Mouse (Mus musculus) liver, postnatal 0 days (tissue): Measurements from ENCODE around the gene Cyb5r2. TPM values are rescaled to one million over a fixed set of nuclear protein-coding genes. Genes with fewer than 3 reads are reported as not detected.

Experiments used
- ATAC-seq: fragments of 200-750 bp; cut with Nextera tagmentation; 2 replicates; pipeline ENCODE4 v1.8.0; 2017; ENCODE audit warnings: mild to moderate bottlenecking, moderate library complexity
- DNase-seq: peaks from one replicate; pipeline ENCODE4 v3.0.0-alpha.2; 2016
- H3K27ac ChIP-seq: fragments of 300-500 bp; sonication (generic); 2 replicates; pipeline ENCODE4 v1.5.1; 2014; ENCODE audit warnings: antibody characterized with exemption, moderate library complexity, mild to moderate bottlenecking, low read depth
- H3K27me3 ChIP-seq: fragments of 300-500 bp; sonication (generic); 2 replicates; pipeline ENCODE4 v1.6.1; 2014; ENCODE audit warnings: low read length, control low read depth, mixed read lengths; ENCODE audit not compliant: insufficient read depth
- H3K36me3 ChIP-seq: fragments of 300-500 bp; sonication (generic); replicated peaks from 2 replicates; pipeline ENCODE4 v1.6.1; 2014; ENCODE audit warnings: mild to moderate bottlenecking, control low read depth, low read length, moderate library complexity, mixed read lengths; ENCODE audit not compliant: insufficient read depth
- H3K4me1 ChIP-seq: fragments of 300-500 bp; sonication (generic); 2 replicates; pipeline ENCODE4 v1.6.1; 2014; ENCODE audit warnings: antibody characterized with exemption, mild to moderate bottlenecking, control low read depth; ENCODE audit not compliant: insufficient read depth
- H3K4me2 ChIP-seq: fragments of 300-500 bp; sonication (generic); 2 replicates; pipeline ENCODE4 v1.6.1; 2014; ENCODE audit warnings: low read depth, mild to moderate bottlenecking, low read length, moderate library complexity, mixed read lengths
- H3K4me3 ChIP-seq: fragments of 300-500 bp; sonication (generic); 2 replicates; pipeline ENCODE4 v1.5.1; 2014; ENCODE audit warnings: low read depth, low read length
- H3K9ac ChIP-seq: fragments of 300-500 bp; sonication (generic); replicated peaks from 2 replicates; pipeline ENCODE4 v1.6.1; 2014; ENCODE audit warnings: mild to moderate bottlenecking, moderate library complexity
- H3K9me3 ChIP-seq: fragments of 300-500 bp; sonication (generic); 2 replicates; pipeline ENCODE4 v1.6.1; 2016; ENCODE audit warnings: mild to moderate bottlenecking, control low read depth, low read length, mixed read lengths
- CTCF ChIP-seq: sonication (generic); IDR thresholded peaks from 2 replicates; pipeline ENCODE4 v1.5.1; 2016; ENCODE audit warnings: antibody characterized with exemption, low read depth
- EP300 ChIP-seq: IDR thresholded peaks from 2 replicates; pipeline ENCODE4 v1.6.1; 2016; ENCODE audit warnings: antibody characterized with exemption, low read depth, mild to moderate bottlenecking
- WGBS: fragments of 180-500 bp; shearing (Covaris S2); extraction: QIAGEN DNeasy Blood & Tissue Kit; methylation state at CpG from one replicate; pipeline ENCODE4 v1.1.7; 2014; ENCODE audit not compliant: insufficient replicate concordance; 5-methylcytosine and 5-hydroxymethylcytosine counted together
- polyA plus RNA-seq: library from polyadenylated mRNA; unstranded; fragments of >200 nt; fragmentation: Nextera tagmentation; extraction: Ambion mirVana; gene quantifications from 2 replicates; pipeline ENCODE4 v1.2.1, GENCODE M21; 2015

Cyb5r2 gene
- polyA plus RNA-seq, 1 experiment from 2014 or later = 0.12 TPM

DNA sequence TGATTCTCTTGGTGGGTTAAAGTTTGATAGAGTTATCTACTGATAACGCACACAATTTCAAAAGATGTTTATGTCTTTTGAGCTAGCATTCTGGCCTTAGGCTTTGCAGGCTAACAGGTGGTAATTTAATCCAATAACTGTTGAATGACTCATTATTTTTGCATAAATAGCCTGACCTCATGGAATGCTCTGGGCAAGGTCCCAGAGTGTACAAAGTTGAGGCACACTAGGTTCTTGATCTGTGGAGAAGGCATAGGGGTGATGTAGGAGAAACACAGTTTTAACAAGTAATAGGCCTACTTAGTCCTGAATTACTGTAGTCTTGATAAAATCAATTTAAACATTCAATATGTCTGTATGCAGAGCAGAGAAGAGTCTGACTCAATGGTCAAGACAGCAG, 20.4 kb upstream of the Cyb5r2 start:
- H3K36me3 ChIP-seq = no peaks in the 10 kb centered on the region
- H3K4me2 ChIP-seq = no peak overlapping the region
- no peak for TF ChIP-seq EP300
- TF ChIP-seq CTCF = no peak
- no peak overlapping the region for H3K4me3 ChIP-seq
- 48% methylated on average over 1 of the region's 1 CpGs for WGBS
- DNase-seq (no peak), ATAC-seq (no peak)
- H3K27me3 ChIP-seq = no peaks in the 10 kb centered on the region
- no peaks in the 10 kb centered on the region for H3K4me1 ChIP-seq
- H3K9ac ChIP-seq = no peak overlapping the region
- H3K9me3 ChIP-seq = no peaks in the 10 kb centered on the region
- no peak overlapping the region for H3K27ac ChIP-seq

DNA sequence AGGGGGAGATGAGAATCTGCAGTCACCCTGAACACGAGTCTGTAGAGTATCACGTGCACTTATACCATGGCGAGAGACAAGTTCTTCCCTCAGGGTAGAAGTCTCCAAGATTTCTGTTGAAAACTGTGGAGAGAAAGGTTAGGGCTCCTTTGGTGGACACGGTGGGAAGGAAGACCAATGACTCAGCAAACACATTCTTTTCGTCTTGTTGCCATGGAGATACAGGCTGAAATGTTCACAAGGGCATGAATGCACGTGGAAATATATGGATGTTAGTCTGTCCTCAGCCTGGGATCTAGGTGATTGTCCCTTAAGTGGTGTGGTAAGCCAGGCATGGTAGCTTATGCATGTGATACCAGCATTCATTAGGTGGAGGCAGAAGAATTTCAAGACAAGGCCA, 13.0 kb upstream of the Cyb5r2 start:
- H3K36me3 ChIP-seq = no peaks in the 10 kb centered on the region
- H3K4me1 ChIP-seq = no peaks in the 10 kb centered on the region
- 55% methylated on average over 6 of the region's 6 CpGs for WGBS
- no peaks in the 10 kb centered on the region for H3K27me3 ChIP-seq
- no peak overlapping the region for H3K4me2 ChIP-seq
- H3K4me3 ChIP-seq = no peak overlapping the region
- TF ChIP-seq CTCF (no peak), EP300 (no peak)
- no peak for DNase-seq
- no peak overlapping the region for H3K9ac ChIP-seq
- ATAC-seq = no peak
- no peak overlapping the region for H3K27ac ChIP-seq
- H3K9me3 ChIP-seq = no peaks in the 10 kb centered on the region

DNA sequence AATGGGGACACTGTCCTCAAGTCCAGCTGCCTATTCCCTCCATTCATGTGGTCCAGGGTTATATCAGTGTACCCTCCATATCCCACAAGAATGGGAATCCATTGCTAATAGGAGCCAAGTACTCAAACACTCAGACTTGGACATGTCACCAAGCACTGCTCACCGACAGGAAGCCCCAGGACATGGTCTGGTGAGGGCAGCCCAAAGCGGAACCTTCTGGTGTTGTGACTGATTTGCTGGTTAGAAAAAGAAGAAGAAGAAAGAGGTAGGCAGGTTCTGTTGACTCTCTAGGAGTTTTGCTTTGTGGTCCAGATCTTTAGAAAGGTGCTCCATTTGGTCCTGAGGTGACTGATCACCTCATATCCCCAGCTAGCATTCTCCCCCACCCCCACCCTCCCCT, 1.1 kb downstream of the Cyb5r2 start:
- H3K4me3 ChIP-seq = no peak overlapping the region
- no peak overlapping the region for H3K9ac ChIP-seq
- 55% methylated on average over 2 of the region's 2 CpGs for WGBS
- H3K27me3 ChIP-seq = no peaks in the 10 kb centered on the region
- no peaks in the 10 kb centered on the region for H3K4me1 ChIP-seq
- H3K9me3 ChIP-seq = no peaks in the 10 kb centered on the region
- no peak overlapping the region for H3K4me2 ChIP-seq
- no peak overlapping the region for H3K27ac ChIP-seq
- TF ChIP-seq EP300 = no peak
- ATAC-seq (no peak), DNase-seq (no peak)
- H3K36me3 ChIP-seq = no peaks in the 10 kb centered on the region

DNA sequence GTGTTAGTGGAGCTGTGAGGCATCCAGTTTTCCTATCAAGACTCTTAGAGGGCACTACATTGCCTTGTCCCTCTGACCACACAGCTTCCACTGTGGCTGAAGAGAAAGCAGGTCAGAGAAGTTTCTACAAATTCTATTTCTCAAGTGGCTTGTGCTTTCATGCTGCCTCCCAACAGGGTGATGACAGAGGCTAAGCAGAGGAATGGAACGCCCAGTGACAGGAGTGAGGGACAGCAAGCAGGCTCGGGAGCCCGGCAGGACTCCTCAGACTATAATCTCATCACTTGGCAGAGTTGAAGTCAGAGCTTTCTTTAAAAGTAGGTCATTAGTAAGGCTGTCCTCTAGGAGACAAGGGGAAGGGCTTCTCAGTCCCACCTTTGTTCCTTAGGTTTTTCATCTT, 1.9 kb downstream of the Cyb5r2 start:
- no peak for DNase-seq
- no peaks in the 10 kb centered on the region for H3K36me3 ChIP-seq
- WGBS = 60% methylated on average over 3 of the region's 3 CpGs
- H3K9me3 ChIP-seq = no peaks in the 10 kb centered on the region
- H3K27me3 ChIP-seq = no peaks in the 10 kb centered on the region
- ATAC-seq = no peak
- TF ChIP-seq CTCF (no peak), EP300 (no peak)
- no peak overlapping the region for H3K4me3 ChIP-seq
- H3K27ac ChIP-seq = no peak overlapping the region
- no peak overlapping the region for H3K4me2 ChIP-seq
- H3K4me1 ChIP-seq = no peaks in the 10 kb centered on the region
- no peak overlapping the region for H3K9ac ChIP-seq

DNA sequence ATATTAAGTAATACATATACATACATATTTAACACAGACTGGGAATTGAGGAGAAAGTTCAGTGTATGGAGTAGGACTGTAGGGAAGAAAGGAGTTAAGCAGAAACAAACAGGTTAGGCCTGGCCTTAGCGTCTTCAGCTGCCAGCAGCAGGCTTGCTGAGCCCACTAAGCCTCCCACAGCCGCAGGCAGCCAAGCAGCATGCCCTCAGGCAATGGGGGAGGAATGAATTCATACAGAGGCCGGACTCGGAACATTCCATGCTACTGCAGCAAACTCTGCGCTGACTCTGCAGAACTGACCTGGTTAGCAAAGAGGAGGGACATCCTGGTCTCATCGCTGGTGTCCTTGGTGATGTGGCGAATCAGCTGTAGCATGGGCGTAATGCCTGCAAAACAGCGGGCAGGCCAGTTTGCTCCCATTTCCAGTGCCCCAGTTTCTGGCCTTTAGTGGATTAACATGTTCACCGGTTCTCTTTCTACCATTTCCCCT, 5.8 kb downstream of the Cyb5r2 start:
- H3K4me2 ChIP-seq = no peak overlapping the region
- no peak overlapping the region for H3K4me3 ChIP-seq
- no peak overlapping the region for H3K27ac ChIP-seq
- 69% methylated on average over 10 of the region's 10 CpGs for WGBS
- no peak overlapping the region for H3K9ac ChIP-seq
- ATAC-seq (no peak), DNase-seq (no peak)
- no peaks in the 10 kb centered on the region for H3K9me3 ChIP-seq
- no peaks in the 10 kb centered on the region for H3K36me3 ChIP-seq
- TF ChIP-seq EP300 = no peak
- TF ChIP-seq CTCF = no peak
- no peaks in the 10 kb centered on the region for H3K27me3 ChIP-seq
- no peaks in the 10 kb centered on the region for H3K4me1 ChIP-seq

DNA sequence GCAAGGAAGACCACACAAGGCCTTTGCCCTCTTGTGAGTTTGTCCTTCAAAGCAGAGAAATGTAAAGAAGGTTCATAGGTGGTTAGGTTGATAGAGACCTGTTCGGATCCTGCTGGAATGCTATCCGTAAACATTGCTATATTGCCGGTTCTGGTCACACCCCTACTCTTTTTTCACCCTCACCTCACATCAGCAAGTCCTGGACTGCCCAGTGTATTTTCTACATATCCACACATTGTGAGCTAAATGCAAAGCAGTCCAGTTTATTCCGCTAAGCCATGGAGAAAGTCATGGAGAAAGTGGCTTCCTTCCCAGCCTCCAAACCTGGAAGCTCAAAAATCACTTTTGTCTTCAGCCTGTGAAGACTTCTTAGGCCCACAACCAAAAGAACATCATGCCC, 8.1 kb downstream of the Cyb5r2 start:
- Histone ChIP-seq H3K36me3 (no peaks in the 10 kb centered on the region), H3K9me3 (no peaks in the 10 kb centered on the region), H3K27ac (no peak overlapping the region), H3K4me1 (no peaks in the 10 kb centered on the region), H3K9ac (no peak overlapping the region), H3K4me3 (no peak overlapping the region), H3K4me2 (no peak overlapping the region), H3K27me3 (no peaks in the 10 kb centered on the region)
- TF ChIP-seq EP300 (no peak), CTCF (no peak)
- ATAC-seq = no peak
- 77% methylated on average over 4 of the region's 4 CpGs for WGBS
- no peak for DNase-seq

DNA sequence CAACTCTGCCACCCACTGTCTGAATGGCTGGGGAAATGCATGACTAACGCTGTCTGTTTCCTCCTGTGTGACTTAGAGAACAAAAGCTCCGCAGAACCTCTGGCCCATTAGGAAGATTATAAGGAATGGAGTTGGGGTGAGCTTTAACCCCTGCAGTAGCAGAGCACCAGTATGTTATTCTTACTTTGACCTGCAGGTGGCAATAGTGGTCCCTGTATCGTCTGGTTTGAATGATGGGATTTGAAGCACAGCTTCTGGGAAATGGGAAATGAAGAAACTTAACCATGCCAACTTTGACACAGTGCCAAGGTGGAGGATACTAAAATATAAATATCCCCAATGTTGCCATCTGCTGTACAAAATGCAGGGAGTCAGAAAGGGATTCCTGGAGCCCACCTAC, 8.6 kb downstream of the Cyb5r2 start:
- Histone ChIP-seq H3K9me3 (no peaks in the 10 kb centered on the region), H3K4me2 (no peak overlapping the region), H3K4me1 (no peaks in the 10 kb centered on the region), H3K27me3 (no peaks in the 10 kb centered on the region), H3K27ac (no peak overlapping the region), H3K9ac (no peak overlapping the region), H3K4me3 (no peak overlapping the region), H3K36me3 (peaks cover 1% of the 10 kb centered on the region; the same call in 1 of the 2 replicates)
- TF ChIP-seq CTCF (peak; percentile 71), EP300 (no peak)
- ATAC-seq (0 out of 2 replicates have a peak, but pooled peaks have one; percentile 38), DNase-seq (no peak)
- WGBS = 8% methylated on average over 3 of the region's 3 CpGs
